Mouse (Mus musculus) kidney, adult 2 months (tissue): ENCODE results near the gene Olfr453. TPM values are rescaled to one million over a fixed set of nuclear protein-coding genes. Genes with fewer than 3 reads are reported as not detected.

Experiments used
- DNase-seq: peaks from one replicate; pipeline ENCODE4 v3.0.0; 2021
- H3K27ac ChIP-seq: fragments of 200-500 bp; 2 replicates; pipeline ENCODE4 v1.5.1; 2012; ENCODE audit warnings: low read depth, low read length, control low read depth, inconsistent platforms; ENCODE audit not compliant: insufficient read depth
- H3K27me3 ChIP-seq: fragments of 200-500 bp; replicated peaks from 2 replicates; pipeline ENCODE4 v1.6.1; 2012; ENCODE audit warnings: mild to moderate bottlenecking, moderate library complexity, low read length, inconsistent platforms; ENCODE audit not compliant: control insufficient read depth, insufficient read depth
- H3K36me3 ChIP-seq: fragments of 200-500 bp; 2 replicates; pipeline ENCODE4 v1.6.1; 2012; ENCODE audit warnings: mild to moderate bottlenecking, moderate library complexity, low read length, inconsistent platforms; ENCODE audit not compliant: control insufficient read depth, insufficient read depth
- H3K4me1 ChIP-seq: fragments of 200-500 bp; 2 replicates; pipeline ENCODE4 v1.6.1; 2011; ENCODE audit warnings: low read length; ENCODE audit not compliant: control insufficient read depth, insufficient read depth
- H3K4me3 ChIP-seq: fragments of 200-500 bp; 2 replicates; pipeline ENCODE4 v1.5.1; 2011; ENCODE audit warnings: mild to moderate bottlenecking, low read depth, low read length, control low read depth; ENCODE audit not compliant: insufficient read depth
- CTCF ChIP-seq: fragments of 200-500 bp; conservative IDR thresholded peaks from 2 replicates; pipeline ENCODE4 v1.5.1; 2011; ENCODE audit warnings: low read depth, mild to moderate bottlenecking, control low read depth, low read length, moderate library complexity, mixed read lengths; ENCODE audit not compliant: insufficient read depth, insufficient read length
- POLR2A ChIP-seq: fragments of 200-500 bp; IDR thresholded peaks from one replicate; pipeline ENCODE4 v1.6.1; 2011; ENCODE audit warnings: low read depth, low read length, control low read depth
- WGBS: fragments of 180-500 bp; shearing (Covaris S2); methylation state at CpG from one replicate; pipeline ENCODE4 v1.1.7; 2018; 5-methylcytosine and 5-hydroxymethylcytosine counted together
- polyA plus RNA-seq: library from polyadenylated mRNA; depleted of rRNA; stranded (reverse); fragments of >200 nt; gene quantifications from 2 replicates; pipeline ENCODE4 v1.2.3, GENCODE M21; 2012; rRNA removed

Olfr453 gene
- polyA plus RNA-seq, 1 experiment, result not detected

DNA sequence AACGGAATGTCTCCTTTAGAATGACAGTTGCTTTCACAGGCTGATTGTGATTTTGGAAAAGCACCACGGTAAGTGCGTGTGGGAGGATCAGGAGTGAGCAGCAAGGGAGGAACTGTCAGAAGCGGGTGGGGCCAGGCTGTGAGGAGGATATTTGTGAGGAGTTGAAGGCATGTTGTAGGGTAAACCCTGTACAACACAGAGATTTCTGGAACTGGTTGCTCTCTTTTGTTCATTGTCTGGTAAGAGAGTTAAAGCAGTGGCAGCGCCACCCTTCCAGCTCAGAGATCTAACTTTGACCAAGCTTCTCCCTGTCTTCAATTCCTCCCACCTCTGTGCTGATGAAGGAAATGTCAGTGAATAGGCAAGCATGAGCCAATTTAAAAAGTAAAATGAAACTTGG, 3.1 kb downstream of the Olfr453 start:
- H3K27ac ChIP-seq, result no peak overlapping the region
- no peaks in the 10 kb centered on the region for H3K4me1 ChIP-seq
- TF ChIP-seq POLR2A, result no peak
- no peak for TF ChIP-seq CTCF
- H3K27me3 ChIP-seq, result no peaks in the 10 kb centered on the region; the same call in 1 of the 2 replicates
- H3K4me3 ChIP-seq, result no peak overlapping the region
- DNase-seq, result no peak
- WGBS, result 44% methylated on average over 5 of the region's 5 CpGs
- no peaks in the 10 kb centered on the region for H3K36me3 ChIP-seq

DNA sequence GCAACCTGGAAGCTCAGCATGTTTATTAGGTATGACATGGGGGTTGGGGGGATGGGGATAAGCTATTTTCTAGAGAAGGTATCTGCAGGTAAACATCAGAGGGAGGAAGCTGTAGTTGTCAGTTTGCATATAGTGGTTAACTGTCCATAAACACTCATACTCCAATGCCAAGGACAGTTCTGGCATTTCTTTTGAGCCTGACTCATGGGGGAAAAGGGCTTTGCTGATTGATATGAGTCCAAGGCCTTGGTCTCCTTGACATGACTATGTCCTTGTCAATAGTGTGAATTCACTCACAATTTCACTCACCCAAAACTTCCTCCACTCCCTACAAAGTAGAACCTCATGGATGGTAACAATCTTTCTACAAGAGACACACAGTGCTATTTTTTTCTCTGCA, 8.7 kb downstream of the Olfr453 start:
- Histone ChIP-seq H3K27me3 (no peaks in the 10 kb centered on the region), H3K36me3 (no peaks in the 10 kb centered on the region), H3K4me3 (no peak overlapping the region), H3K27ac (no peak overlapping the region), H3K4me1 (no peaks in the 10 kb centered on the region)
- TF ChIP-seq CTCF (no peak), POLR2A (no peak)
- no peak for DNase-seq

DNA sequence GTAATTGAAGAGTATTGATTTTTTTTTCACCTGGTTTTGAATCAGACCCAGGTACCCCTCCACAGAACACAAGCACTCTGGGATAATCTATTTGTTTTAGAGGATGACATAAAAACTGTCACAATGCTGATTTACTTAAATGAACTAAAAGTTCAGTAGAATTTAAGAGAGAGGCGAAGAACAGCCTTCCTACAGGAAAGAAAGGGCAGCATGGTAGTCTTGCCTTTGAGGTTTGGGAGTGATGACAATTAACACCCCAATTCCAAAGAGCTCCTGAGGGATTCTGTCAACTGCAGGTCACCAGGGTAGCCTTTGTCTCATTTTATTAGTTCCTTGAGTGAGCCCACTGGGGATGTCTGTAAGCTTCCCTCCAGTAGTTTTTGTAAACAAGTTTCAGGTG, 16.9 kb downstream of the Olfr453 start, which contains the start of gene Olfr38:
Gene Olfr38 (plus strand): TSS at position 301 of the 400 bp plus-strand sequence.
- H3K27ac ChIP-seq, result no peak within 1 kb of the TSS
- no peaks in the 10 kb centered on the region for H3K36me3 ChIP-seq
- TF ChIP-seq CTCF (no peak), POLR2A (no peak)
- H3K27me3 ChIP-seq, result no peaks in the 10 kb centered on the region
- H3K4me3 ChIP-seq, result no peak within 1 kb of the TSS
- WGBS, result 51% methylated on average over 1 of the region's 1 CpGs
- no peak for DNase-seq
- H3K4me1 ChIP-seq, result no peaks in the 10 kb centered on the region

- no peaks in the 10 kb centered on the region for H3K27me3 ChIP-seq
- H3K36me3 ChIP-seq, result no peaks in the 10 kb centered on the region
- H3K27ac ChIP-seq, result no peak overlapping the region
- no peak for DNase-seq
- H3K4me3 ChIP-seq, result no peak overlapping the region
- TF ChIP-seq CTCF (no peak), POLR2A (no peak)
- H3K4me1 ChIP-seq, result no peaks in the 10 kb centered on the region
- WGBS, result 84% methylated on average over 1 of the region's 1 CpGs
Measured at GRCm38 (mm10) chr6:42777066-42777465, 37.9 kb downstream of the Olfr453 start.

DNA sequence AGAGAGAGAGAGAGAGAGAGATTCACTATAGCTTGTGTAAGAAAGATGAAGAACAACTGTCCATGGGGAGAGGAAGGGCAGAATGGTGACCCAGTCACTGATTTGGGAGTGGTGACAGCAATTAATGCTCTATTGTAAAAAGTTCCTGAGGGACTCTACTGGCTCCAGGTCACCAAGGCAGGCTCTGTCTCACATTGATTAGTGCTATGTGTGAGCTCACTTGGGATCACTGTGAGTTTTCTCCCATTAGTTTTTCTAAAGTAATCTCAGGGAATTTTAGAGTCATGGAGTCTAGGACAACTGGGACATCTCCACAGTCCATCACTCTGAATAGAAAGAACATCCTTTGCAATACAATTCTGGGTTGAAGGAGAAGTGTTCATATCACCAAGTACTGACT, 45.6 kb downstream of the Olfr453 start, which contains the start of gene Olfr452:
Gene Olfr452 (plus strand): TSS at position 301 of the 400 bp plus-strand sequence.
- Histone ChIP-seq H3K36me3 (no peaks in the 10 kb centered on the region), H3K4me3 (no peak within 1 kb of the TSS), H3K27ac (no peak within 1 kb of the TSS), H3K4me1 (no peaks in the 10 kb centered on the region), H3K27me3 (no peaks in the 10 kb centered on the region)
- TF ChIP-seq CTCF, result no peak
- no peak for TF ChIP-seq POLR2A
- no peak for DNase-seq

GRCm38 (mm10) chr6:42790247-42790948, 51.2 kb downstream of the Olfr453 start:
- Histone ChIP-seq H3K4me1 (no peaks in the 10 kb centered on the region), H3K27ac (no peak overlapping the region), H3K36me3 (no peaks in the 10 kb centered on the region), H3K27me3 (no peaks in the 10 kb centered on the region), H3K4me3 (no peak overlapping the region)
- no peak for DNase-seq
- TF ChIP-seq POLR2A, result no peak
- TF ChIP-seq CTCF, result no peak
- WGBS, result 47% methylated on average over 4 of the region's 4 CpGs

GRCm38 (mm10) chr6:42790949-42791556, 51.9 kb downstream of the Olfr453 start:
- WGBS, result 75% methylated on average over 9 of the region's 9 CpGs
- no peak overlapping the region for H3K27ac ChIP-seq
- H3K27me3 ChIP-seq, result no peaks in the 10 kb centered on the region
- H3K4me3 ChIP-seq, result no peak overlapping the region
- DNase-seq, result no peak
- H3K4me1 ChIP-seq, result no peaks in the 10 kb centered on the region
- TF ChIP-seq POLR2A (no peak), CTCF (no peak)
- H3K36me3 ChIP-seq, result no peaks in the 10 kb centered on the region

GRCm38 (mm10) chr6:42794982-42795381, 55.8 kb downstream of the Olfr453 start:
- Histone ChIP-seq H3K36me3 (no peaks in the 10 kb centered on the region), H3K4me1 (no peaks in the 10 kb centered on the region), H3K4me3 (no peak overlapping the region), H3K27ac (no peak overlapping the region), H3K27me3 (no peaks in the 10 kb centered on the region)
- no peak for DNase-seq
- no peak for TF ChIP-seq CTCF
- TF ChIP-seq POLR2A, result no peak
- 85% methylated on average over 3 of the region's 3 CpGs for WGBS

Other genes with a start within 250 kb of the Olfr453 start
- gene Olfr455, start 191.8 kb upstream of the Olfr453 start, polyA plus RNA-seq, result not detected in 2 replicates
- not detected in 2 replicates for gene Tcaf3, start 141.7 kb upstream of the Olfr453 start, polyA plus RNA-seq
- 1.2 and 1.4 TPM in 2 replicates for gene Tcaf2, start 94.1 kb upstream of the Olfr453 start, polyA plus RNA-seq
- gene Tcaf1, start 29.3 kb upstream of the Olfr453 start, polyA plus RNA-seq, result 13.2 and 13.7 TPM in 2 replicates
- gene Olfr38, start 17.0 kb downstream of the Olfr453 start, polyA plus RNA-seq, result not detected in 2 replicates
- not detected in 2 replicates for gene Olfr452, start 45.7 kb downstream of the Olfr453 start, polyA plus RNA-seq
- not detected in 2 replicates for gene Olfr450, start 72.6 kb downstream of the Olfr453 start, polyA plus RNA-seq
- not detected in 2 replicates for gene Olfr449, start 95.0 kb downstream of the Olfr453 start, polyA plus RNA-seq
- gene Olfr448, start 151.1 kb downstream of the Olfr453 start, polyA plus RNA-seq, result not detected in 2 replicates
- not detected in 2 replicates for gene Olfr447, start 169.5 kb downstream of the Olfr453 start, polyA plus RNA-seq
- gene Olfr446, start 182.0 kb downstream of the Olfr453 start, polyA plus RNA-seq, result not detected in 2 replicates
- not detected in 2 replicates for gene Olfr444, start 209.7 kb downstream of the Olfr453 start, polyA plus RNA-seq